Mouse (Mus musculus) spleen, postnatal 36 days (tissue): Measurements from ENCODE around the gene Nr1i3.
"Not testable (repeated sequence)": the region's sequence is repeated elsewhere in the genome, so short reads cannot be mapped to it uniquely, and the experiment has no call there.

ENCODE experiments used
- DNase-seq, 2 experiments: peaks; one replicate each; pipeline ENCODE4 v3.0.0; 2022; ENCODE audit warnings: low spot score in 2 of 2, mixed read lengths in 1 of 2

Nr1i3 gene

GRCm38 (mm10) chr1:171230215-171230614 lies 16.4 kb downstream of the Nr1i3 start:
- DNase-seq = no peak

GRCm38 (mm10) chr1:171231844-171232243 lies 18.1 kb downstream of the Nr1i3 start:
- DNase-seq = no peak

- no peak for DNase-seq
Measured at GRCm38 (mm10) chr1:171232348-171232747, 18.6 kb downstream of the Nr1i3 start.

GRCm38 (mm10) chr1:171232800-171233730 lies 19.3 kb downstream of the Nr1i3 start:
- no peak for DNase-seq

GRCm38 (mm10) chr1:171234126-171234525 lies 20.4 kb downstream of the Nr1i3 start, which contains the start of gene Fcer1g:
TSS of gene Fcer1g (minus strand) at chr1:171234365.
- DNase-seq = peak; percentile 41 to 44

GRCm38 (mm10) chr1:171234538-171234937 lies 20.8 kb downstream of the Nr1i3 start:
- no peak for DNase-seq

GRCm38 (mm10) chr1:171235791-171236190 lies 22.0 kb downstream of the Nr1i3 start:
- DNase-seq = no peak

- DNase-seq = no peak
Measured at GRCm38 (mm10) chr1:171237438-171237837, 23.7 kb downstream of the Nr1i3 start.

- DNase-seq = peak; percentile 41 to 48
Measured at GRCm38 (mm10) chr1:171238463-171238862, 24.7 kb downstream of the Nr1i3 start.

- no peak for DNase-seq
Measured at GRCm38 (mm10) chr1:171239992-171240744, 26.4 kb downstream of the Nr1i3 start.

- DNase-seq = no peak
Measured at GRCm38 (mm10) chr1:171240911-171241310, 27.1 kb downstream of the Nr1i3 start.

- not testable (repeated sequence) for DNase-seq
Measured at GRCm38 (mm10) chr1:171241952-171242351, 28.2 kb downstream of the Nr1i3 start.

GRCm38 (mm10) chr1:171245353-171245752 lies 31.6 kb downstream of the Nr1i3 start:
- no peak for DNase-seq

- peak; percentile 96 to 97 for DNase-seq
Measured at GRCm38 (mm10) chr1:171246709-171247452, 33.1 kb downstream of the Nr1i3 start.

GRCm38 (mm10) chr1:171247453-171247841 lies 33.7 kb downstream of the Nr1i3 start:
- DNase-seq = no peak

- no peak for DNase-seq
Measured at GRCm38 (mm10) chr1:171247916-171248315, 34.1 kb downstream of the Nr1i3 start.

- DNase-seq = no peak
Measured at GRCm38 (mm10) chr1:171248386-171249226, 34.8 kb downstream of the Nr1i3 start.

GRCm38 (mm10) chr1:171249913-171250600 lies 36.3 kb downstream of the Nr1i3 start, which contains the start of gene Adamts4:
TSS of gene Adamts4 (plus strand) at chr1:171250421.
- DNase-seq = no peak

GRCm38 (mm10) chr1:171250680-171251593 lies 37.2 kb downstream of the Nr1i3 start, which contains the start of gene Ndufs2:
TSS of gene Ndufs2 (minus strand) at chr1:171251388.
- no peak for DNase-seq
